Mouse (Mus musculus): Measurements from ENCODE around the gene Slc35a3.

DNA sequence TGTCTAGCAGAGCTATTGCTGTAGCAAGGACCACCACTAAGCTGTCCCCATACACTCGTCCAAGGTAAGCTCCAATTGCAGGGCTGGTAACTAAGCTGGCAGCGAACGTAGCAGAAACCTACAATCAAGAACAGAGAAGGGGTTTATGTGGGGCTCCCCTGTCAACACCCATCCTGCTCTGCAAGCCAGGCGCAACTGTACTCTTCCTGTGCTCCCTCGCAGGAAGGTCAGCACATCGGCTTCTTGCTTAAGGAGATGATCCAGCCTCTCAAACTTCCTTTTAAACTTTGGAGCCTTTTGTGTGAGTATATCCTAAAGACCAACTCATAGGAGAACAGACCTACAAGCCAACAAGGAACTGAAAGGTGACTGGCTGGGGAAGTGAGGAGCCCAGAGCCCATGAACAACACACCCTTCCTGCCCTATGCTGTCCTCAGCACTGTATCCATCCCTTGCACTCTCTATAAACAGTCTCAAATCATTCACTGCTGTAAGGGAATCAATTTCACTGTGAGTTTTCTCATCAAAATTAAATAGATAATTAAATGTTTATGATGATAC is 70.7 kb downstream of the Slc35a3 start:
- no peak for TF ChIP-seq EP300 (IDR thresholded peaks at IDR 0.05; ENCODE audit: low read depth)
- no peak for TF ChIP-seq CTCF (IDR thresholded peaks at IDR 0.05; ENCODE audit: low read depth)

Measured in heart, postnatal 0 days (tissue).